9 mouse cellular contexts compared by ENCODE assay signal in genomic region chr4:62610142-62610675, GRCm38 (mm10). TPM values are rescaled to one million over a fixed set of nuclear protein-coding genes. Genes with fewer than 3 reads are reported as not detected.
DNase-seq lines count a peak whose midpoint lies in the region; ATAC-seq and TF ChIP-seq lines count a peak whose summit lies in the region.
"Had no signal": no experiment of that assay in that cellular context is flagged by ENCODE, and none has a peak within 500 bp of the region (broad histone marks: within the 10 kb centered on the region; RNA-seq: fewer than 3 reads in every experiment).

No protein-coding gene starts in this region.

- no peak overlapping the region for H3K4me3 ChIP-seq in kidney, embryonic 14.5 days (ENCODE audit: low read length)
- H3K4me3 ChIP-seq in embryonic facial prominence, embryonic 13.5 days: no peak overlapping the region
- H3K4me3 ChIP-seq in intestine, embryonic 15.5 days (replicated peaks): no peak overlapping the region
- no peak overlapping the region for H3K4me3 ChIP-seq in lung, postnatal 0 days (ENCODE audit: low read depth, low read length)

- peak; percentile 48 for DNase-seq in adrenal gland, postnatal 14 days
- no peak for DNase-seq in adrenal gland, adult 18-20 months (ENCODE audit: low spot score in 2 of 2)
- DNase-seq in kidney, adult 8-10 months: no peak
- no peak for DNase-seq in lung, postnatal 0 days (ENCODE audit: low spot score)
- DNase-seq: thymus, adult 18-20 months had no signal

- H3K36me3 ChIP-seq in kidney, embryonic 14.5 days (ENCODE audit: control insufficient read depth, insufficient read depth, low read length): no peaks in the 10 kb centered on the region
- H3K36me3 ChIP-seq in embryonic facial prominence, embryonic 13.5 days: no peaks in the 10 kb centered on the region
- no peaks in the 10 kb centered on the region for H3K36me3 ChIP-seq in intestine, embryonic 15.5 days
- H3K36me3 ChIP-seq in lung, postnatal 0 days (ENCODE audit: insufficient read depth, low read length): no peaks in the 10 kb centered on the region

- ATAC-seq in kidney, embryonic 14.5 days (ENCODE audit: low FRiP score, low TSS enrichment): peak; percentile 7; the same call in 1 of the 2 replicates
- no peak for ATAC-seq in embryonic facial prominence, embryonic 13.5 days (ENCODE audit: insufficient number of reproducible peaks, insufficient read depth, low FRiP score, low TSS enrichment, low read depth)
- peak; percentile 52 for ATAC-seq in intestine, embryonic 15.5 days
- no peak for ATAC-seq in lung, postnatal 0 days
- no peak for ATAC-seq in megakaryocyte, adult 5-6 weeks (ENCODE audit: poor library complexity, severe bottlenecking)

- no peaks in the 10 kb centered on the region for H3K9me3 ChIP-seq in kidney, embryonic 14.5 days (ENCODE audit: control insufficient read depth, low read length)
- H3K9me3 ChIP-seq in embryonic facial prominence, embryonic 13.5 days: no peaks in the 10 kb centered on the region
- H3K9me3 ChIP-seq in intestine, embryonic 15.5 days: no peaks in the 10 kb centered on the region
- H3K9me3 ChIP-seq in lung, postnatal 0 days (ENCODE audit: low read length): no peaks in the 10 kb centered on the region

- no peak overlapping the region for H3K27ac ChIP-seq in kidney, embryonic 14.5 days (ENCODE audit: low read depth, low read length)
- H3K27ac ChIP-seq in embryonic facial prominence, embryonic 13.5 days: peak overlapping the region; percentile 44; the same call in 1 of the 2 replicates
- H3K27ac ChIP-seq in intestine, embryonic 15.5 days: peak overlapping the region; percentile 48
- no peak overlapping the region for H3K27ac ChIP-seq in lung, postnatal 0 days (ENCODE audit: low read length)

- WGBS in kidney, embryonic 14.5 days: 64% methylated on average over 16 of the region's 16 CpGs
- WGBS in embryonic facial prominence, embryonic 13.5 days: 22% methylated on average over 16 of the region's 16 CpGs
- WGBS in intestine, embryonic 15.5 days: 31% methylated on average over 16 of the region's 16 CpGs
- WGBS in lung, postnatal 0 days: 62% methylated on average over 16 of the region's 16 CpGs

- no peak overlapping the region for H3K9ac ChIP-seq in kidney, embryonic 14.5 days (ENCODE audit: low read depth, low read length)
- no peak overlapping the region for H3K9ac ChIP-seq in embryonic facial prominence, embryonic 13.5 days
- no peak overlapping the region for H3K9ac ChIP-seq in intestine, embryonic 15.5 days
- no peak overlapping the region for H3K9ac ChIP-seq in lung, postnatal 0 days (replicated peaks; ENCODE audit: low read depth)

- TF ChIP-seq CTCF in lung, postnatal 0 days (IDR thresholded peaks at IDR 0.05): no peak

- H3K27me3 ChIP-seq in kidney, embryonic 14.5 days (ENCODE audit: control insufficient read depth, insufficient read depth, low read length): no peaks in the 10 kb centered on the region
- no peaks in the 10 kb centered on the region for H3K27me3 ChIP-seq in embryonic facial prominence, embryonic 13.5 days
- H3K27me3 ChIP-seq in intestine, embryonic 15.5 days (replicated peaks): no peaks in the 10 kb centered on the region
- H3K27me3 ChIP-seq in lung, postnatal 0 days (replicated peaks; ENCODE audit: insufficient read depth, low read length): no peaks in the 10 kb centered on the region

- TF ChIP-seq EP300 in lung, postnatal 0 days (IDR thresholded peaks at IDR 0.05): no peak

- H3K4me1 ChIP-seq in kidney, embryonic 14.5 days (ENCODE audit: control insufficient read depth, insufficient read depth, low read length): peaks cover 25% of the 10 kb centered on the region
- peaks cover 59% of the 10 kb centered on the region for H3K4me1 ChIP-seq in embryonic facial prominence, embryonic 13.5 days
- peaks cover 35% of the 10 kb centered on the region for H3K4me1 ChIP-seq in intestine, embryonic 15.5 days (replicated peaks)
- H3K4me1 ChIP-seq in lung, postnatal 0 days (ENCODE audit: insufficient read depth, low read depth, low read length): peaks cover 10% of the 10 kb centered on the region

- no peak overlapping the region for H3K4me2 ChIP-seq in kidney, embryonic 14.5 days (replicated peaks; ENCODE audit: low read depth, low read length)
- no peak overlapping the region for H3K4me2 ChIP-seq in embryonic facial prominence, embryonic 13.5 days
- H3K4me2 ChIP-seq in intestine, embryonic 15.5 days (replicated peaks): no peak overlapping the region
- H3K4me2 ChIP-seq in lung, postnatal 0 days (replicated peaks; ENCODE audit: low read depth, low read length): no peak overlapping the region

RNA-seq across cellular contexts. Expression of gene Rgs3, which starts 50.6 kb away (rescaled TPM):
- total RNA-seq in adrenal gland, postnatal 14 days (2021): 46.7 and 69.3 TPM in 2 replicates
- 10 to 100 TPM; 23.2 to 24.3 TPM for total RNA-seq in adrenal gland, adult 18-20 months (2021)
- polyA plus RNA-seq in kidney, embryonic 14.5 days (2014; fragmentation: Nextera tagmentation; extraction: Ambion mirVana): 42.0 and 45.7 TPM in 2 replicates
- 50.8 and 53.2 TPM in 2 replicates for polyA plus RNA-seq in embryonic facial prominence, embryonic 13.5 days (2015; fragmentation: Nextera tagmentation; extraction: Ambion mirVana)
- 43.5 and 46.3 TPM in 2 replicates for polyA plus RNA-seq in intestine, embryonic 15.5 days (2015; fragmentation: Nextera tagmentation; extraction: Ambion mirVana)
- polyA plus RNA-seq in lung, postnatal 0 days (2015; fragmentation: Nextera tagmentation; extraction: Ambion mirVana): 63.7 and 69.0 TPM in 2 replicates
- 45.0 and 51.3 TPM in 2 replicates for total RNA-seq in megakaryocyte, adult 5-6 weeks (2015)
- 46.1 and 69.8 TPM in 2 replicates for total RNA-seq in megakaryocyte, adult 5-6 weeks (2017)

Comparison
In these comparisons a context has a peak if more than half of its experiments do, and no peak if none do; other contexts are left out.
1. ATAC-seq: peak in kidney, embryonic 14.5 days (single experiment) and intestine, embryonic 15.5 days (single experiment); none in embryonic facial prominence, embryonic 13.5 days (single experiment), lung, postnatal 0 days (single experiment) and megakaryocyte, adult 5-6 weeks (single experiment).
2. H3K27ac ChIP-seq: peak in embryonic facial prominence, embryonic 13.5 days (single experiment) and intestine, embryonic 15.5 days (single experiment); none in kidney, embryonic 14.5 days (single experiment) and lung, postnatal 0 days (single experiment).